Mouse (Mus musculus) cortical plate, adult 2 months (tissue): Measurements from ENCODE around the gene Ppp2r5c. TPM values are rescaled to one million over a fixed set of nuclear protein-coding genes. Genes with fewer than 3 reads are reported as not detected.

Experiments
- H3K27ac ChIP-seq: fragments of 200-500 bp; 2 replicates; pipeline ENCODE4 v1.5.1; 2012; ENCODE audit warnings: low read length, control low read depth, inconsistent platforms; ENCODE audit not compliant: insufficient read depth
- H3K4me1 ChIP-seq: fragments of 200-500 bp; 2 replicates; pipeline ENCODE4 v1.6.1; 2011; ENCODE audit warnings: low read length; ENCODE audit not compliant: control insufficient read depth, insufficient read depth
- H3K4me3 ChIP-seq: fragments of 200-500 bp; 2 replicates; pipeline ENCODE4 v1.5.1; 2011; ENCODE audit warnings: mild to moderate bottlenecking, low read length, control low read depth; ENCODE audit not compliant: insufficient read depth
- CTCF ChIP-seq: fragments of 200-500 bp; IDR thresholded peaks from 2 replicates; pipeline ENCODE4 v1.5.1; 2011; ENCODE audit warnings: mild to moderate bottlenecking, control low read depth, low read length; ENCODE audit not compliant: insufficient read depth; ENCODE audit errors: extremely low read depth
- POLR2A ChIP-seq: fragments of 200-500 bp; IDR thresholded peaks from 2 replicates; pipeline ENCODE4 v1.6.1; 2011; ENCODE audit warnings: mild to moderate bottlenecking, low read length, control low read depth; ENCODE audit not compliant: insufficient read depth; ENCODE audit errors: extremely low read depth
- polyA plus RNA-seq: library from polyadenylated mRNA; depleted of rRNA; stranded (reverse); fragments of >200 nt; gene quantifications from 2 replicates; pipeline ENCODE4 v1.2.3, GENCODE M21; 2012; rRNA removed

The Ppp2r5c gene
- polyA plus RNA-seq, 1 experiment, result 193 TPM

- no peak overlapping the region for H3K27ac ChIP-seq
- H3K4me1 ChIP-seq, result peaks cover 2% of the 10 kb centered on the region; the same call in 1 of the 2 replicates
- no peak for TF ChIP-seq POLR2A
- no peak for TF ChIP-seq CTCF
- no peak overlapping the region for H3K4me3 ChIP-seq
These were observed 183.1 kb downstream of the Ppp2r5c start for GRCm38 (mm10) chr12:110630056-110630455.

Other genes starting within 250 kb of the Ppp2r5c start
- gene Dio3, start 168.1 kb upstream of the Ppp2r5c start, polyA plus RNA-seq, result 0.42 and 1.2 TPM in 2 replicates
- 279 and 350 TPM in 2 replicates for gene Dync1h1, start 154.3 kb downstream of the Ppp2r5c start, polyA plus RNA-seq
- not detected in 2 replicates for gene 1700001K19Rik, start 235.5 kb downstream of the Ppp2r5c start, polyA plus RNA-seq